Mouse (Mus musculus): Measurements from ENCODE around the gene Chrna3.
A peak's percentile ranks its signal among the peaks of the same experiment; 100 is the strongest.

Chrna3 gene

GRCm38 (mm10) chr9:55026275-55026663, at the start of gene Chrna3:
TSS of gene Chrna3 (minus strand) at chr9:55026562.
- no peak for DNase-seq (ENCODE audit: low read depth)

GRCm38 (mm10) chr9:55067965-55068265, 41.6 kb upstream of the Chrna3 start:
- DNase-seq (ENCODE audit: low read depth), result no peak

GRCm38 (mm10) chr9:55067260-55067964, 41.0 kb upstream of the Chrna3 start:
- DNase-seq (ENCODE audit: low read depth), result no peak

- DNase-seq (ENCODE audit: low read depth), result no peak
Observed at GRCm38 (mm10) chr9:55065241-55065640, 38.9 kb upstream of the Chrna3 start.

- no peak for DNase-seq (ENCODE audit: low read depth)
Observed at GRCm38 (mm10) chr9:55058067-55058466, 31.7 kb upstream of the Chrna3 start.

- DNase-seq (ENCODE audit: low read depth), result no peak
Observed at GRCm38 (mm10) chr9:55055386-55055930, 29.1 kb upstream of the Chrna3 start.

GRCm38 (mm10) chr9:55048211-55048880, 22.0 kb upstream of the Chrna3 start, which contains the start of gene Chrnb4:
TSS of gene Chrnb4 (minus strand) at chr9:55048779.
- no peak for DNase-seq (ENCODE audit: low read depth)

- DNase-seq (ENCODE audit: low read depth), result no peak
Observed at GRCm38 (mm10) chr9:55046764-55047163, 20.4 kb upstream of the Chrna3 start.

GRCm38 (mm10) chr9:55045001-55045400, 18.6 kb upstream of the Chrna3 start:
- DNase-seq (ENCODE audit: low read depth), result no peak

- no peak for DNase-seq (ENCODE audit: low read depth)
Observed at GRCm38 (mm10) chr9:55043688-55044087, 17.3 kb upstream of the Chrna3 start.

- no peak for DNase-seq (ENCODE audit: low read depth)
Observed at GRCm38 (mm10) chr9:55041389-55041788, 15.0 kb upstream of the Chrna3 start.

- no peak for DNase-seq (ENCODE audit: low read depth)
Observed at GRCm38 (mm10) chr9:55039983-55040382, 13.6 kb upstream of the Chrna3 start.

GRCm38 (mm10) chr9:55038948-55039347, 12.6 kb upstream of the Chrna3 start:
- DNase-seq (ENCODE audit: low read depth), result no peak

GRCm38 (mm10) chr9:55031435-55032167, 5.2 kb upstream of the Chrna3 start:
- no peak for DNase-seq (ENCODE audit: low read depth)

GRCm38 (mm10) chr9:55025534-55026274, 658 bp downstream of the Chrna3 start:
- DNase-seq (ENCODE audit: low read depth), result no peak

- DNase-seq (ENCODE audit: low read depth), result peak; percentile 73
Observed at GRCm38 (mm10) chr9:55023902-55024583, 2.3 kb downstream of the Chrna3 start.

- no peak for DNase-seq (ENCODE audit: low read depth)
Observed at GRCm38 (mm10) chr9:55023326-55023725, 3.0 kb downstream of the Chrna3 start.

GRCm38 (mm10) chr9:55016926-55017325, 9.4 kb downstream of the Chrna3 start:
- DNase-seq (ENCODE audit: low read depth), result no peak

- no peak for DNase-seq (ENCODE audit: low read depth)
Observed at GRCm38 (mm10) chr9:55010588-55011350, 15.6 kb downstream of the Chrna3 start.

- no peak for DNase-seq (ENCODE audit: low read depth)
Observed at GRCm38 (mm10) chr9:55009692-55010091, 16.7 kb downstream of the Chrna3 start.

GRCm38 (mm10) chr9:55003609-55004008, 22.8 kb downstream of the Chrna3 start:
- no peak for DNase-seq (ENCODE audit: low read depth)
